Mouse (Mus musculus): ENCODE results near the gene 2310034G01Rik. TPM values are rescaled to one million over a fixed set of nuclear protein-coding genes. Genes with fewer than 3 reads are reported as not detected.

2310034G01Rik gene
- total and polyA plus RNA-seq, 3 experiments, result not detected

- Histone ChIP-seq H3K27me3 (ENCODE audit: insufficient read depth, low read length) (peaks cover 58% of the 10 kb centered on the region), H3K4me3 (ENCODE audit: low read depth, low read length) (no peak overlapping the region), H3K36me3 (replicated peaks) (no peaks in the 10 kb centered on the region), H3K4me1 (ENCODE audit: insufficient read depth, low read depth, low read length) (peaks cover 5% of the 10 kb centered on the region), H3K9me3 (replicated peaks) (no peaks in the 10 kb centered on the region)
- TF ChIP-seq GATA1 (IDR thresholded peaks at IDR 0.05; ENCODE audit: borderline replicate concordance, low read length), result no peak
- ATAC-seq (ENCODE audit: extremely low read depth, insufficient number of reproducible peaks, low FRiP score, poor library complexity, severe bottlenecking) (no peak), DNase-seq (ENCODE audit: low spot score) (no peak)
These were observed 13.3 kb upstream of the 2310034G01Rik start for GRCm38 (mm10) chr19:46363294-46364009.

DNA sequence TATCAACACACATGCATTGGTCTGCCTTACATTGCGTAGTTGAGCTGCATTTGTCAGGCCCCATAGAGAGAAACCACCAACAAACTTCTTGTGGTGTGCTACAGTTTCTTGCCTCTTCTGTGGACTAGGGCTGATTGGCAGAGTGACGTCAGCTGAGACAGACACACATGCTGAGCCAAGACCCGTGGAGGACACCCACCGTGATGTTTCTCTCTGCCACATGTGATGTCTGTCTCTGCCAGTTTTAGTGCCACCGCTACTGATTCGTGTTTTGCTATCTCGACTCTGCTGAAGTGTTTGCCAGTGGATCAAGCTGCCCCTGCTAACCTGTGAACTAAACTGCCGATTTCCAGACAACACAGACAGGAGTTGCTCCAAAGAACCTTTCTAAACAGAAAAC, 12.0 kb upstream of the 2310034G01Rik start:
- Histone ChIP-seq H3K36me3 (replicated peaks) (no peaks in the 10 kb centered on the region), H3K9me3 (replicated peaks) (no peaks in the 10 kb centered on the region), H3K4me1 (ENCODE audit: insufficient read depth, low read depth, low read length) (peaks cover 6% of the 10 kb centered on the region), H3K4me3 (ENCODE audit: low read depth, low read length) (no peak overlapping the region), H3K27me3 (ENCODE audit: insufficient read depth, low read length) (peaks cover 59% of the 10 kb centered on the region)
- no peak for TF ChIP-seq TAL1 (conservative IDR thresholded peaks at IDR 0.05; ENCODE audit: low read depth, low read length)
- TF ChIP-seq POLR2AphosphoS5 (IDR thresholded peaks at IDR 0.05; ENCODE audit: insufficient replicate concordance, low read depth, low read length), result no peak
- no peak for TF ChIP-seq GATA2 (IDR thresholded peaks at IDR 0.05; ENCODE audit: borderline replicate concordance, low read depth, low read length)
- TF ChIP-seq GATA1 (IDR thresholded peaks at IDR 0.05; ENCODE audit: borderline replicate concordance, low read length), result no peak
- no peak for TF ChIP-seq CTCF (IDR thresholded peaks at IDR 0.05; ENCODE audit: low read depth, low read length)
- no peak for ATAC-seq (ENCODE audit: extremely low read depth, insufficient number of reproducible peaks, low FRiP score, poor library complexity, severe bottlenecking)
- DNase-seq (ENCODE audit: low spot score), result no peak

GRCm38 (mm10) chr19:46358381-46358780, 8.3 kb upstream of the 2310034G01Rik start:
- Histone ChIP-seq H3K27me3 (ENCODE audit: insufficient read depth, low read length) (peaks cover 54% of the 10 kb centered on the region), H3K36me3 (replicated peaks) (no peaks in the 10 kb centered on the region), H3K9me3 (replicated peaks) (no peaks in the 10 kb centered on the region), H3K4me1 (ENCODE audit: insufficient read depth, low read depth, low read length) (peaks cover 12% of the 10 kb centered on the region), H3K4me3 (ENCODE audit: low read depth, low read length) (no peak overlapping the region)
- TF ChIP-seq POLR2AphosphoS5 (IDR thresholded peaks at IDR 0.05; ENCODE audit: insufficient replicate concordance, low read depth, low read length) (no peak), GATA2 (IDR thresholded peaks at IDR 0.05; ENCODE audit: borderline replicate concordance, low read depth, low read length) (no peak), CTCF (IDR thresholded peaks at IDR 0.05; ENCODE audit: low read depth, low read length) (no peak), TAL1 (conservative IDR thresholded peaks at IDR 0.05; ENCODE audit: low read depth, low read length) (no peak), GATA1 (IDR thresholded peaks at IDR 0.05; ENCODE audit: borderline replicate concordance, low read length) (no peak)
- DNase-seq (ENCODE audit: low spot score), result no peak
- ATAC-seq (ENCODE audit: extremely low read depth, insufficient number of reproducible peaks, low FRiP score, poor library complexity, severe bottlenecking), result no peak

DNA sequence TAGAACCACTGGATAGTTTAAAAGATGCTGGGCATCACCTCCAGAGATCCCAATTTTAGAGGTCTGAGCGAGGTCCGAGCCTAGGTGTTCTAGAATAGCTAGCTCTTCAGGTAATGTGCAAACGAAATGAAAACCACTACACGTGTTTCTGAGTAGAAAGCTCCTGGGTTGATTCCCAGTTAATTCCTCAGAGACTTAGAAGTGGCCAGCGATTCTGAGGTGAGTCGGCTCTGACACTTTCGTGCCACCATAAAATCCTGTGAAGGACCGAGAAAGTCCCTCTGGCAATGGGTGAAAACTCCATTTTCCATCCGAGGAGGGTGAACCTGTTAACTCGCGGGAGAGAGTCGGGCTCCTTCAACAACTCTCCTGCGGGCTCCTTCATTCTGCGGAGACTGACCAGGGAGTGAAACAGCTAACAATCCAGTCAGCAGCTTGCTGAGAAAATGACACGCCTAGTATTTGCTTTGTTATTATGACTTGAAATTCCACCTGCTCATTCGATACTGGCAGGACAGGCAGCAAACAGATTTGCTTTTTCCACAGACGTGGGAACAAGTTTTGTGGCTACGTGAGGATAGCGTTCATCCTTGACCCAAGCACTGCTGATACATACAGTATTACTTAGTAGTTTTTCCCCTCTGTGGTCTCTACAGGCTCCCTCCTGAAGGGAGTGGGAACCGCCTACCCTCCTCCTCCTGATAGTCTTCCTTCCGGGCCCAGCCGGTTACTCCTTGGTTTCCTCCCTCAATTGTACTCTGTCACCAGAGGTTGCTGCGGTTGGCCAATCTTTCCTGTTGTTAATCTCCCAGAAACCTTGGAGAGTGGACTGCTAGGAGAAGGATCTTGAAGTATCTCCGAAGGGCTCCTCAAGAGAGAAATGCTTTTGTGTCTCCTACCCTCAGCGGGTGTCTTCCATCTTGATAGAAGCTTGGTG, 7.5 kb upstream of the 2310034G01Rik start:
- DNase-seq (ENCODE audit: low spot score) (no peak), ATAC-seq (ENCODE audit: extremely low read depth, insufficient number of reproducible peaks, low FRiP score, poor library complexity, severe bottlenecking) (no peak)
- H3K4me1 ChIP-seq (ENCODE audit: insufficient read depth, low read depth, low read length), result peaks cover 17% of the 10 kb centered on the region

GRCm38 (mm10) chr19:46356701-46357138, 6.6 kb upstream of the 2310034G01Rik start:
- Histone ChIP-seq H3K4me3 (ENCODE audit: low read depth, low read length) (peak overlapping the region; percentile 46; the same call in 1 of the 2 replicates), H3K9me3 (replicated peaks) (no peaks in the 10 kb centered on the region), H3K36me3 (replicated peaks) (no peaks in the 10 kb centered on the region), H3K27me3 (ENCODE audit: insufficient read depth, low read length) (peaks cover 56% of the 10 kb centered on the region), H3K4me1 (ENCODE audit: insufficient read depth, low read depth, low read length) (peaks cover 17% of the 10 kb centered on the region)
- DNase-seq (ENCODE audit: low spot score) (peak; percentile 17), ATAC-seq (ENCODE audit: extremely low read depth, insufficient number of reproducible peaks, low FRiP score, poor library complexity, severe bottlenecking) (no peak)
- TF ChIP-seq POLR2AphosphoS5 (IDR thresholded peaks at IDR 0.05; ENCODE audit: insufficient replicate concordance, low read depth, low read length) (no peak), TAL1 (conservative IDR thresholded peaks at IDR 0.05; ENCODE audit: low read depth, low read length) (no peak), GATA1 (IDR thresholded peaks at IDR 0.05; ENCODE audit: borderline replicate concordance, low read length) (no peak), CTCF (IDR thresholded peaks at IDR 0.05; ENCODE audit: low read depth, low read length) (no peak), GATA2 (IDR thresholded peaks at IDR 0.05; ENCODE audit: borderline replicate concordance, low read depth, low read length) (no peak)

More for the DNA sequence above, 7.5 kb upstream of the 2310034G01Rik start:
- Histone ChIP-seq H3K36me3 (replicated peaks) (no peaks in the 10 kb centered on the region), H3K4me3 (ENCODE audit: low read depth, low read length) (no peak overlapping the region), H3K27me3 (ENCODE audit: insufficient read depth, low read length) (peaks cover 57% of the 10 kb centered on the region), H3K9me3 (replicated peaks) (no peaks in the 10 kb centered on the region)
- TF ChIP-seq TAL1 (conservative IDR thresholded peaks at IDR 0.05; ENCODE audit: low read depth, low read length), result no peak
- TF ChIP-seq POLR2AphosphoS5 (IDR thresholded peaks at IDR 0.05; ENCODE audit: insufficient replicate concordance, low read depth, low read length), result no peak
- TF ChIP-seq GATA1 (IDR thresholded peaks at IDR 0.05; ENCODE audit: borderline replicate concordance, low read length), result no peak
- no peak for TF ChIP-seq GATA2 (IDR thresholded peaks at IDR 0.05; ENCODE audit: borderline replicate concordance, low read depth, low read length)
- no peak for TF ChIP-seq CTCF (IDR thresholded peaks at IDR 0.05; ENCODE audit: low read depth, low read length)

- Histone ChIP-seq H3K27me3 (ENCODE audit: insufficient read depth, low read length) (peaks cover 47% of the 10 kb centered on the region), H3K4me1 (ENCODE audit: insufficient read depth, low read depth, low read length) (peaks cover 23% of the 10 kb centered on the region), H3K4me3 (ENCODE audit: low read depth, low read length) (no peak overlapping the region), H3K9me3 (replicated peaks) (peaks cover 5% of the 10 kb centered on the region; the same call in 1 of the 2 replicates), H3K36me3 (replicated peaks) (peaks cover 2% of the 10 kb centered on the region)
- ATAC-seq (ENCODE audit: extremely low read depth, insufficient number of reproducible peaks, low FRiP score, poor library complexity, severe bottlenecking) (no peak), DNase-seq (ENCODE audit: low spot score) (no peak)
- TF ChIP-seq TAL1 (conservative IDR thresholded peaks at IDR 0.05; ENCODE audit: low read depth, low read length) (no peak), GATA2 (IDR thresholded peaks at IDR 0.05; ENCODE audit: borderline replicate concordance, low read depth, low read length) (no peak), POLR2AphosphoS5 (IDR thresholded peaks at IDR 0.05; ENCODE audit: insufficient replicate concordance, low read depth, low read length) (no peak), GATA1 (IDR thresholded peaks at IDR 0.05; ENCODE audit: borderline replicate concordance, low read length) (no peak), CTCF (IDR thresholded peaks at IDR 0.05; ENCODE audit: low read depth, low read length) (no peak)
These were observed 552 bp downstream of the 2310034G01Rik start for GRCm38 (mm10) chr19:46349550-46349949.
